Mouse (Mus musculus): ENCODE measurements around the gene Grin3b.
A peak's percentile ranks its signal among the peaks of the same experiment; 100 is the strongest.

The Grin3b gene

GRCm38 (mm10) chr10:79936284-79936910 lies 34.1 kb upstream of the Grin3b start:
- DNase-seq (ENCODE audit: low spot score): no peak

DNA sequence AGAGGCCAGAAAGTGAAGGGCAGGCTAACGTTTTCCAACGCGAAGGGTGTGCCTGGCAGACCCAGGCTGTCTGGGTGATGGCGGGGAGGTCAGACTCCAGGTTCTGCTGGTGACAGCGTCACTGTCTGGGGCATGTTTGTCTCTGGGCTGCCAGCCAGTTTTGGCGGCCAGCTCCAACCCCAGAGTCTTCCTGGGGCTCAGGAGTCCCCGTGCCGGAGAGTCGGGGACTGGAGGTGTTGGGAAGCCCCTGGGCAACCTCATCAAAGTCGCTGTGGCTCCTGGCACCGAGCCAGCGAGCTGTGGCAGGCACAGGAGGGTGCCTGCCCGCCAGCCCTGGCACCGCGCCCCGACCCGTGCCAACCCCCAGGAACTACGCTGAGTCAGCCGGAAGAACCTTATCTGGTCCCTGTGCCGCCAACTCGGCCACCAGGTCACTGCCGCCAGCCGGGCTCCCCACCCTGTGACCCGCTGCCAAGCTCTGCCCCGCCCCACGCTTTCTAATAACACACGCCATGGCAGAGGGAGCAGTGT lies 33.5 kb upstream of the Grin3b start:
- no peak for DNase-seq (ENCODE audit: low spot score)

GRCm38 (mm10) chr10:79937775-79938526 lies 32.6 kb upstream of the Grin3b start:
- no peak for DNase-seq (ENCODE audit: low spot score)

DNA sequence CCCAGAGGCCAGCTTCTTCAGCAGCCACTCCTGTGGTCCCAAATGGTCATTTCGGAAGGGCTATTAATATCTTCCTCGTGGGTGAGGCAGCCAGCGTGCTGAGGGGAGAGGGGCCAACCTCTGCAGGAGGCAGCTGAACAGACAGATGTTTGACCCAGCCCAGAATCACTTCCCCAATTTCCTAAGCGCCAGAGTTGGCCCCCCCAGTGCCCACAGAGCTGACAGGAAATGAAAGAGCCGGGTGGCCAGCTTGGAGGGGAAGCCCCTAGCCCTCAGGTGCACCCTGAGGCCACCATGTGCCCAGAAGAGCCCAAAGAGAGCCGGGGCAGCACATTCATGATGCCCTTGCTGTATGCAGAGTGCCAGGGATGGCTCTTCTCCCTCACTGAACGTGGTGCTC lies 29.8 kb upstream of the Grin3b start:
- no peak for DNase-seq (ENCODE audit: low spot score)

DNA sequence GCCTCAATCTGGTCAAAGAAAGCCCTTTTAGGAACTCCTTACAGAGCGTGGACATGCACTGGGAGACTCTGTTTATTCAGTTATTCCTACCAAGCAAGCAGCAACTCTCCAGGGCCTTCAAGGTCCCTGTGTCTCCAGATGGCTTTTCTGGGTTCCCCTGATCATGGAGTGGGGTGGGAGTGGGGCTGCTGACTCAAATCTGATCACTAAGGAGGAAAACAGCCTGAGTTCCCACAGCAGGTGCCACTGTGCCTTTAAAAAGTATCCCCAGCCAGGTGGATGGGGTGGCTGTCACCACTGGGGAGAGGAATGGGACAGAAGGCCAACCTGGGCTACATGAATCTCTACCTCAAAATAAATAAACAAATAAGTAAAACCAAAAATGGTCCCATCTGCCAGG lies 27.5 kb upstream of the Grin3b start:
- DNase-seq (ENCODE audit: low spot score): no peak

DNA sequence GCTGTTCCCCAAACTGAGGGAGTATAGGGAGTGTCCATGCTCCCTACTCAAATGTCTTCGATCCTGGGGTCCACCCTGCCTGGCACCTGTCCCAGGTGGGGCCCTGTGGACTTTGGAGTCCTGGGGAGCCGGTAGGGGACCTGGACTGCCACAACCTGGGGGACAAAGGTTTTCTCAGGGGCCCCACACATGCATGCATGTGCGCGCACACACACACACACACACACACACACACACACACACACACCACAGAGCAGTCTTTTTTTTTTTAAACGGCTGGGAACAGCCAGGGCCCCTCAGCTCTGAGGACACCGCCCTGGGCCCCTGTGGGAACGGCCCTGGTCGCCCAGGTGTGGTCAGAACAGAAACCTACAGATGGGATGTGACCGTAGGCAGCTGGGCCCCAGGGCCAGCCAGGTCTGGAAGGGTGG lies 27.0 kb upstream of the Grin3b start:
- no peak for DNase-seq (ENCODE audit: low spot score)

GRCm38 (mm10) chr10:79945507-79946234 lies 24.8 kb upstream of the Grin3b start:
- DNase-seq (ENCODE audit: low spot score): peak; percentile 95

GRCm38 (mm10) chr10:79946752-79947322 lies 23.7 kb upstream of the Grin3b start:
- DNase-seq (ENCODE audit: low spot score): peak; percentile 62

DNA sequence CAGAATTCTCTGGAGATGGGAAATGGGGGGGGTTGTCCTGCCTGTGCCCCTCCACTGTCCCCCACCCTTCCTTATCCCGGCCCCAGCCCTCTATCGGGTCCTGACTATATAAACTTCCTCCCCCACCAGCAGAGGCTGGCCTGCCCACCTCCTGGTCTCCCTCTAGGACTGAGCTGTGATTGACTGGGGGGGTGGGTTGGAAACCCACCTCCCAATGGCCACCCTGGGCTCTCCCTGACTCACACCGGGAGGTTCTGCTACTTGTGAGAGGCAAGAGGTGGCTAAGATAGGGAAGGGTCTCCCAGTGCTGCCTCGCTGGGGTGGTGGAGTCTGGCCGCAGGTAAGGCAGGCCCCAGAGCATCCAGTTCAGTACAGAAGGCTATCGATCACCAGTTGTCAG lies 23.0 kb upstream of the Grin3b start:
- no peak for DNase-seq (ENCODE audit: low spot score)

- no peak for DNase-seq (ENCODE audit: low spot score)
Observed at GRCm38 (mm10) chr10:79949873-79950272, 20.6 kb upstream of the Grin3b start.

DNA sequence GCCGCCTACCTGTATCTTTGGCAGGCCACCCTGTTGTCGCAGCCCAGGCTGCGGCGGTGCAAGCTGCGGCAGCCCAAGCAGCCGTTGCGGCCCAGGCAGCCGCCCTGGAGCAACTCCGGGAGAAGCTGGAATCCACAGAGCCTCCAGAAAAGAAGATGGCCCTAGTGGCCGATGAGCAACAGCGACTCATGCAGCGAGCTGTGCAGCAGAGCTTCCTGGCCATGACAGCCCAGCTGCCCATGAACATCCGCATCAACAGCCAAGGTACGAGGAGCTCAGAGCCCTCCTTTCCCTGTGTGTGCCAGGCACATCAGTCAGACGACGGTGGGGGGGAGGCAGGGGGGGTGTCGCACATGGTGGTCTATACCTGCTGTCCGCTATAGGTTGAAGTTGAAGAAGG lies 19.9 kb upstream of the Grin3b start:
- DNase-seq (ENCODE audit: low spot score): no peak

DNA sequence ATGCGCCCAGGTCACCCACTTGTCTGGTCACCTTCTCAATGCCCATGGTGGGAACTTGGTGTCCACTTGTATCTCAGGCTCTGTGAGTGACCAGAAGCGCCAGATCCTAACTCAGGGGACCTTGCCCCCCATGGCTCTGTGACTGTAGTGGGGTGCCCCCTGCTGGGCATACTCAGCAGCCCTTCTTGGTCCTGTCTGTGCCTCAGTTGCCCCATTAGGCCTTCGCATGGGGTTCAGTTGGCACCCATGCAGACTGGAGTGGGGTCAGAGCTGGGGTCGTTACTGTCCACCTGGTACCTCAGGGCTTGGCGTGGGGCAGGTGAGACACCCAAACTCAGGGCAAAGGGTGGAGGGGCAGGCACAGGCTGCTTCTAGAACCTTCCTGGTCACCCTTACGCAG lies 16.6 kb upstream of the Grin3b start:
- DNase-seq (ENCODE audit: low spot score): peak; percentile 44

- DNase-seq (ENCODE audit: low spot score): no peak
Observed at GRCm38 (mm10) chr10:79955691-79956090, 14.8 kb upstream of the Grin3b start.

- no peak for DNase-seq (ENCODE audit: low spot score)
Observed at GRCm38 (mm10) chr10:79956643-79957154, 13.8 kb upstream of the Grin3b start.

DNA sequence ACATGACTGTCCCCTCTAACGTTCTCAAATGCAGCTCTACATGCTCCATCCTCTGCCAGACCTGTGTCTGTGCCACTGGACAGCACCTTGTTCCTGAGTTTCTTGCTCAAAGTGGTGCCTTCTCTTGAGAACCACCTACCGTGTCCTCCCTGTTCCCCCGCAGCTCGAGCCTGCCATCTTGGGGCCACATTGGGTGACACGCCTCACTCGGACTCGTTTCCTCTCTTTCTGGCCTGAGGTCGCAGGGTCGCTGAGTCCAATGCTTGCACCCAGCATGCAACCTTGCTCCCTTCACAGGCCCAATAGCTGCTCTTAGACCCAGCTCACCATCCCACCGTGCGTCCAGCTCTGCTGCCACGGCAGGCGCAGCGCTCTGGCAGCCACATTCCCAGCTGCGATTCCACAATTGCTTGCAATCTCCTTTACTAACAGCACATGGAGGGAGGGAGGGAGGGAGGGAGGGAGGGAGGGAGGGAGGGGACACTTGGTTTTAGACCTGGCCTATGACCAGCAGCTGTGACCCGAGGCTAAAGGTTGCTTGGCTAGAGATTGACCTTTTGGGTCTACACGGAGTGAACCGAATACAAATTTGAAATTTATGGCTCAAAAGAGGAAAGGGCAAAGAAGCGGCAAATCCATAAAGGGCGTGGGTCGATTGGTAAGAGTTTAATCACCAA lies 12.2 kb upstream of the Grin3b start:
- DNase-seq (ENCODE audit: low spot score): peak; percentile 86

GRCm38 (mm10) chr10:79959412-79959811 lies 11.1 kb upstream of the Grin3b start:
- DNase-seq (ENCODE audit: low spot score): peak; percentile 44

DNA sequence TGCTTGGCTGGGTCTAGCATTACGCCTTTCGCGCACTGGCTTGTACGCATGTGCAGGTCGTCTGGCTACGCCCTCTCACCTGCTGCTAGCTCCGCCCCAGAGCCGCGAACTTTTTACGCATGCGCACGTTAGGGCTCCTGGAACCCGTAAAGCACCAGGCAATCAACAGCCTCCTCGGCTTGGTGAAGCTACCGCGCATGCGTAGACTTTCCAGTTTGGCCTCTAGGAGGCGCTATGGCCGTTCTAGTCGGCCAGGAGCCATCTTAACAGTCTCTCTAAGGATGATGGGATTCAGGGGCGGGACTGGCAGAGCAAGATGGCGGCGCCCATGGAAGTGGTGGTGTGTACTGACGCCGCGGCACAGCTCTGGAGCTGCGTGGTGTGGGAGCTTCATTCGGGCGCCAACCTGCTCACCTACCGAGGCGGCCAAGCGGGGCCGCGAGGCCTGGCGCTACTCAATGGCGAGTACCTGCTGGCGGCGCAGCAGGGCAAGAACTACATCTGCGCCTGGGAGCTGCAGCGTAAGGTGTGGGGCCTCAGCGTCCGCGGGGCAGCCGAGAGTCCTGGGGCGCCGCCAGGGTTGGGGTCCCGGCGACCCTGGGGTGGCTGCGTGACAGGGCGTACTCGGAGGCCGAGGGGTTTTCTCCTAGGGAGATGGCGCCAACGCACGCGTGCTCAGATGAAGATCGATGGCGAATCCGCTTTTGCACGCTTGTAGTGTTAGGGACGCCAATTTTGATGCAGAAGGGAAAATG lies 10.5 kb upstream of the Grin3b start, which contains the start of gene Wdr18:
Wdr18 (plus strand) TSS at position 306 of the 755 bp plus-strand sequence.
- peak; percentile 100 for DNase-seq (ENCODE audit: low spot score)

DNA sequence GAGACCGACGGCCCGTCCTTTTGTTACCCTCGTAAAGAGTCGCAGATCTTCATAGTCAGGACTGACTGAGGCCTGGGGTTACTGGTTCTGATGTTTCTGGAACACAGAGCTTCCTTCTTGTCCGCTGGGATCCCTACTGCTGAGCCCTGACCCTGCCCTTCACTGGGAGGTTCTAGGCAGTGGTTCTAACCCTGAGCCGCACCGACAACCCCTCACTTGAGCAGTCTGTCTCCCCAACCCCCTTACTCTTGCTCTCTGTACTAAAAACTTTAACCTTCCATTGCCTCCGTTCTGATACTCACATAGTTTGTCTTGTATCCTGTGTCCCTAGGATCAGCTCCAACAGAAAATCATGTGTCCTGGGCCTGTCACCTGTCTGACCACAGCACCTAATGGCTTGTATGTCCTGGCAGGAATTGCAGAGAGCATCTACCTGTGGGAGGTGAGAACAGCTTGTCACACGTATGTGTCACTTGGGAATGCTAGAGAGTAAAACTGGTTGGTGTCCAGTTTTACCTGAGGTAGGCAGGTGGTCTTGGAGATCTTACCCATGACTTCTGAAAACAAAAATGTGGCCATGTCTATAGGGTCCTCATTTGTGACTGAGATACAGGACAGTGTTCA lies 9.7 kb upstream of the Grin3b start:
- DNase-seq (ENCODE audit: low spot score): no peak

GRCm38 (mm10) chr10:79964727-79965126 lies 5.8 kb upstream of the Grin3b start:
- no peak for DNase-seq (ENCODE audit: low spot score)

DNA sequence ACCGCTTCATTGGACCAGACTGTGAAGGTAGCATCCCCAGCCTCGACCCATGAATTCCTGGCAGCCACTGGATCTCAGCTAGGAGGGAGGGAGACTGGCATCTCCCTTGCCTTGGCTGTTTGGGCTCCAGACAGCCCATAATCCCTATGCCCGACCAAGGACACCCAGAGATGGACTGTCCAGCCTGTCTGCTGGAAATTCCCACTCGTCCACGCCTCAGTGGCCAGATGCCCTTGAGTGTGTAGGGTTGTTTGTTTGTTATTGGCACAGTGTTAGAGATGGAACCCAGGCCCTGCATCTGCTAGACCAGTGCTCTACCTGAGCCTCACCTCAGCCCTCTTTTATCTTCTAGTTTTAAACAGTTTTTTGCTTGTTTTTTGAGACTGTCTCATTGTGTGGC lies 5.2 kb upstream of the Grin3b start:
- no peak for DNase-seq (ENCODE audit: low spot score)

Data from retina, embryonic 14.5 days (tissue).